Mouse (Mus musculus) neural tube, embryonic 12.5 days (tissue): ENCODE results near the gene Ttyh2. TPM values are rescaled to one million over a fixed set of nuclear protein-coding genes. Genes with fewer than 3 reads are reported as not detected.
"Not testable (repeated sequence)": the region's sequence is repeated elsewhere in the genome, so short reads cannot be mapped to it uniquely, and the experiment has no call there.

Experiments
- ATAC-seq: fragments of 200-750 bp; cut with Nextera tagmentation; 2 replicates; pipeline ENCODE4 v1.8.0; 2017; ENCODE audit warnings: low read depth, mild to moderate bottlenecking, moderate TSS enrichment, moderate library complexity; ENCODE audit not compliant: low FRiP score
- H3K27ac ChIP-seq: fragments of 300-500 bp; sonication (generic); 2 replicates; pipeline ENCODE4 v1.5.1; 2016
- H3K27me3 ChIP-seq: fragments of 300-500 bp; sonication (generic); replicated peaks from 2 replicates; pipeline ENCODE4 v1.6.1; 2016; ENCODE audit warnings: mild to moderate bottlenecking
- H3K36me3 ChIP-seq: fragments of 300-500 bp; sonication (generic); 2 replicates; pipeline ENCODE4 v1.6.1; 2016; ENCODE audit warnings: mild to moderate bottlenecking
- H3K4me1 ChIP-seq: fragments of 300-500 bp; sonication (generic); 2 replicates; pipeline ENCODE4 v1.6.1; 2016
- H3K4me2 ChIP-seq: fragments of 300-500 bp; sonication (generic); replicated peaks from 2 replicates; pipeline ENCODE4 v1.6.1; 2016; ENCODE audit warnings: mild to moderate bottlenecking
- H3K4me3 ChIP-seq: fragments of 300-500 bp; sonication (generic); 2 replicates; pipeline ENCODE4 v1.5.1; 2016
- H3K9ac ChIP-seq: fragments of 300-500 bp; sonication (generic); 2 replicates; pipeline ENCODE4 v1.6.1; 2016; ENCODE audit warnings: mild to moderate bottlenecking
- H3K9me3 ChIP-seq: fragments of 300-500 bp; sonication (generic); 2 replicates; pipeline ENCODE4 v1.6.1; 2016; ENCODE audit warnings: mild to moderate bottlenecking
- WGBS: fragments of 180-500 bp; shearing (Covaris S2); methylation state at CpG from one replicate; pipeline ENCODE4 v1.1.7; 2016; 5-methylcytosine and 5-hydroxymethylcytosine counted together
- polyA plus RNA-seq: library from polyadenylated mRNA; unstranded; fragments of >200 nt; fragmentation: Nextera tagmentation; extraction: Ambion mirVana; gene quantifications from 2 replicates; pipeline ENCODE4 v1.2.1, GENCODE M21; 2016

The Ttyh2 gene
- polyA plus RNA-seq, 1 experiment from 2014 or later = 21.6 TPM

DNA sequence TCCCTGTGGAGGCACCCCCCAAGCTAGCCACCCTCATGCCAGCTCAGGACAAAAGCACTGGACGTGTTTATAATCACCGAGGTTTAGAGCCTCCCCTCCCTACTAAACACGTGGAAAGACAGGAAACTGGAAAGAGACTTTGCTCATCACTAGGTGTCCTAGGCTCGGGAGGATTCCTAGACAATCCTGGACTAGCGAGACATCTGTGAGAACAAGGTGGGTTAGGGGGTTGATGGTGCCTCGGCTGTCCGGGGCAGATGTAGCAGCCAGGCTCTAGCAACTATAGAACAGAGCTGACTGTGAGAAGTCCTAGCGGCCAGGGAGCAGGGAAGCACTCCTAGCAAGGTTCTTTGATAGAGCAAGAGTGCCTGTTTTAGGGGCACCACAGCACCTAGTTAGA is 1.1 kb upstream of the Ttyh2 start:
- Histone ChIP-seq H3K9me3 (no peaks in the 10 kb centered on the region), H3K36me3 (peaks cover 39% of the 10 kb centered on the region), H3K27me3 (peaks cover 6% of the 10 kb centered on the region; the same call in 1 of the 2 replicates), H3K27ac (no peak overlapping the region), H3K4me1 (peaks cover 44% of the 10 kb centered on the region), H3K4me3 (no peak overlapping the region), H3K4me2 (no peak overlapping the region), H3K9ac (no peak overlapping the region)
- no peak for ATAC-seq
- WGBS = 46% methylated on average over 8 of the region's 8 CpGs

DNA sequence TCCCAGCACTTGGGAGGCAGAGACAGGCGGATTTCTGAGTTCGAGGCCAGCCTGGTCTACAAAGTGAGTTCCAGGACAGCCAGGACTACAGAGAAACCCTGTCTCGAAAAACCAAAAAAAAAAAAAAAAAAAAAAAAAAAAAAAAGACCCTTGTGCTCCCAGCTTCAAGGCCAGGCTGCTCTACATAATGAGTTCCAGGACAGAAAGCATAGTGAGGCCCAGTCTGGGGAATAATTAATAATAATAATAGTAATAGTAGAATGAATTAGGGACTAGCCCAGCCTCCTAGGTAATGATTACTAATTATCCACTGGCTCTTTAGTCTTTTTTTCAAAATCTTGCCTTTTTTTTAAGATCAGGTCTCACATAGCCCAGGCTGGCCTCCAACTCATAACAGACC is 435 bp upstream of the Ttyh2 start:
- H3K4me1 ChIP-seq = peaks cover 42% of the 10 kb centered on the region
- H3K9ac ChIP-seq = 0 out of 2 replicates have a peak overlapping the region, but pooled peaks have one; percentile 71
- H3K4me2 ChIP-seq = peak overlapping the region; percentile 91
- H3K4me3 ChIP-seq = peak overlapping the region; percentile 53; the same call in 1 of the 2 replicates
- 92% methylated on average over 2 of the region's 3 CpGs for WGBS
- peaks cover 39% of the 10 kb centered on the region for H3K36me3 ChIP-seq
- H3K27ac ChIP-seq, H3K27me3 ChIP-seq, H3K9me3 ChIP-seq, ATAC-seq: not testable (repeated sequence)

DNA sequence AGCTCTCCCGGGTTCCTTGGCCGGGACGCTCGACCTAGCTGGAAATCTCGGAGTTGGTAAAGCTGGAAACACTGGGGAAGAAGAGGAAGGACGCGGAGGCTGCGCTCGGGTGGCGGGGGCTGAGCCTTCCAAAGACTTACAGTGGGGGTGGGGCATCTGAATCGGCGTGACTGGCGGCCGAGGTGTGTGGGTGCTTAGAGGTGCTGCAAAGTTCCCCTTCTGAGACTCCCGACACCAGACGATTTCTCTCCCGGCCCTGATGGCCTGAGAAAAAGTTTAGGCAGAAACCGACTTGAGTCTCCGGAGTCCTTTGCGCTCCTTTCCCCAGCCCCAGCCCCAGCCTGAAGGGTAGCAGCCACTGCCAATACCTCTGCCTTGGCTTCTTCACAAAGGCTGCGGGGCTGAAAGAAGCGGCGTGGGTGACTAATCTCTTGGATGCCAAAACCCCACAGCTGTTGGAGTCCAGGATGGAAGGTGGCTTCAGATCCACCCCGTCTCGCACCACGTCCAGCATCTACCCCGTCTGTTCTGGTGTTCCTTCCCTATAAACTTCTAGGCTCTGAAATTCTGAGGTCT is 683 bp downstream of the Ttyh2 start:
- Histone ChIP-seq H3K36me3 (peaks cover 30% of the 10 kb centered on the region), H3K9ac (peak overlapping the region; percentile 71), H3K4me3 (peak overlapping the region; percentile 53), H3K27ac (no peak overlapping the region), H3K9me3 (no peaks in the 10 kb centered on the region), H3K27me3 (peaks cover 6% of the 10 kb centered on the region; the same call in 1 of the 2 replicates), H3K4me1 (peaks cover 38% of the 10 kb centered on the region), H3K4me2 (peak overlapping the region; percentile 91)
- peak; percentile 13; the same call in 1 of the 2 replicates for ATAC-seq
- WGBS = 3% methylated on average over 27 of the region's 27 CpGs

DNA sequence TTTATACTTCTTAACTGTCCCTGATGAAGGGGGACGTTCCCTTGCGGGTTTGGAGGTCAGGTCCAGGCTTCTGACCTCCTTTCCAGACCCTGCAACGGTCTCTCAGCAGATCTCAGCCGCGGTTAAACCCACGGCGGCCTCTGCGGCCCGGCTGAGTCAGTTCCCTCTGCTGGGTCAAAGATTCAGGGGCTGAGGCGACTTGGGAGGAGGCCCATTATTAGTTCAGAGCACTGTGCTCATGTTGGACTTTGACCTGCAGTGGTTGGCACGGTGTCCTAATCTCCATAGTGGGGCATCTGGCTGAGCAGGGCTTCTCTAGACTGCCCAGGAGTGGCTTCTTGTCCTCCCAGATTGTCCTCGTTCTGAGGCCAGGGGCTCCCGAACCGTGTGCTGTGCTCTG is 1.2 kb downstream of the Ttyh2 start:
- peaks cover 6% of the 10 kb centered on the region; the same call in 1 of the 2 replicates for H3K27me3 ChIP-seq
- H3K9me3 ChIP-seq = no peaks in the 10 kb centered on the region
- 12% methylated on average over 14 of the region's 14 CpGs for WGBS
- peak overlapping the region; percentile 91 for H3K4me2 ChIP-seq
- peaks cover 25% of the 10 kb centered on the region for H3K36me3 ChIP-seq
- peaks cover 38% of the 10 kb centered on the region for H3K4me1 ChIP-seq
- H3K9ac ChIP-seq = peak overlapping the region; percentile 71
- H3K4me3 ChIP-seq = peak overlapping the region; percentile 53
- no peak overlapping the region for H3K27ac ChIP-seq
- ATAC-seq = no peak

DNA sequence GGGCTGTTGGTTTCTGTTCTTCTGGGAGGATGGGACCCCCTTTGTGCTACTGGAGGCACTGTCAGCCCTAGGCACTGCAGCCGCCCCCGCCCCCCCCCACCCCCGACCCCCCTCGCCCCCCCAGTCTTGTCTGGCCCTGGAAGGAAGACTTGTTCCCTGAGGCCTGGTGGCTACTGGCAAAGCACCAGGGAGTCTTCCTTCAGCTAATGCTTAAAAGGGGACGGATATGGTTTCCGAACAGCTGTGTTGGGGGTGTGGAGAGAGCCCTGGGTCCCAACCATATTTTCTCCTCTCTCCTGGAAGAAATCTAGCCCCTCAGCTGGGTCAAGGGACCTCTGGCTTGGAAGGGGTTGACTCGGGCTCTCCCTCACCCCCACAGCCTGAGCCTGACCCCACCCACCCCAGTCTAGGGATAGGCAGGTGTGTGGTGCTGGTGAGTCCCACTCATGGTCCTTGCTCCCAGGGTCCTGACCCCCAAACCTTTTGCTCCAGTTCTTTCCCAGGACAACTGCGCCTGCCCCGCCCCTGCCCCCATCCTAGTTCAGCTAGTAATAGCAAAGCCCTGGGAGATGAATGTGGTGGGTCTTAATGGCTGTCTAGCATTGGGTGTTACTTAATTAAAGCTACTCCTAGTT is 1.8 kb downstream of the Ttyh2 start:
- Histone ChIP-seq H3K27ac (no peak overlapping the region), H3K9ac (peak overlapping the region; percentile 71), H3K4me1 (peaks cover 38% of the 10 kb centered on the region), H3K4me2 (peak overlapping the region; percentile 91), H3K27me3 (peaks cover 6% of the 10 kb centered on the region; the same call in 1 of the 2 replicates), H3K4me3 (peak overlapping the region; percentile 53), H3K9me3 (no peaks in the 10 kb centered on the region), H3K36me3 (peaks cover 19% of the 10 kb centered on the region)
- ATAC-seq = no peak
- 53% methylated on average over 7 of the region's 9 CpGs for WGBS

DNA sequence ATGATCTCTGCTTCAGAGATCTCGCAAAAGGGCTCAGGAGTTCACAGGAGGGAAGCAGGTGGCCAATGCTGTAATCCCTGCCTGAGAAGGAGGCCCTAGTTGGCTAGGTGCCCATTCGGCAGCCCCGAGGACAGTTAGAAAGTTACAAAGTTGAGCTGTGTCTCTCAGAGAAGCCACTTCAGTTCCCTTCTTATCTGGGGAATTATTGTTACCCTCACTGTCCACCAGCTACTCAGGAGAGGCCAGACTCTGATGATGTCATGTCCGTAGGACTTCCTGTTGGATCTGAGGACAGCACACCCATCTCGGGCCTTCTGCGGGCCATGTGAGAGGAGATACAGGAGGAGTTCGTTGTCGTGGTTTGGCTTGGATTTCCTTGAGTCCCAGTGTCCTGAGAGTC is 4.4 kb downstream of the Ttyh2 start:
- H3K9me3 ChIP-seq = no peaks in the 10 kb centered on the region
- ATAC-seq = no peak
- no peak overlapping the region for H3K27ac ChIP-seq
- WGBS = 78% methylated on average over 8 of the region's 8 CpGs
- H3K9ac ChIP-seq = no peak overlapping the region
- no peaks in the 10 kb centered on the region for H3K36me3 ChIP-seq
- no peak overlapping the region for H3K4me2 ChIP-seq
- peaks cover 47% of the 10 kb centered on the region for H3K4me1 ChIP-seq
- peaks cover 6% of the 10 kb centered on the region; the same call in 1 of the 2 replicates for H3K27me3 ChIP-seq
- H3K4me3 ChIP-seq = no peak overlapping the region

DNA sequence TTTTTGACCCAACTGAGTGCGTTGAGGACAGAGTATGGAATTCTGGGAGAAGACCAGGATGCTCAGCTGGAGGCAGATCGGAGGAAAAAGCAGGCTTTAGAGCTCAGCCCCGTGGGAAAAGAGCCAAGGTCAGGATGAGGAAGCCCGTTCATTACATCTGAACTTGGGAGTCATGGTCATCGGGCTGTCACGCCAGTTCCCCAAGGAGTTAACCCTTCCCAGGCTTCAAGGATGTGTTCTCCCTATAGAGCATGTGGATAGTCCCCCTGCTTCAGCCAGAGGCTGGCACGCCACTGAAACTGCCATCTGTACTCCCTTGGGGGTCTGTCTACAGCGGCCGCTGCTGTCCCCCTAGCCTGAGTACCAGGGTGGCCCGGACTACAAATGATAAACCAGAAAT is 5.1 kb downstream of the Ttyh2 start:
- no peaks in the 10 kb centered on the region for H3K9me3 ChIP-seq
- peaks cover 6% of the 10 kb centered on the region; the same call in 1 of the 2 replicates for H3K27me3 ChIP-seq
- H3K4me2 ChIP-seq = no peak overlapping the region
- H3K36me3 ChIP-seq = no peaks in the 10 kb centered on the region
- H3K27ac ChIP-seq = no peak overlapping the region
- no peak overlapping the region for H3K9ac ChIP-seq
- no peak overlapping the region for H3K4me3 ChIP-seq
- 60% methylated on average over 10 of the region's 10 CpGs for WGBS
- ATAC-seq = no peak
- H3K4me1 ChIP-seq = peaks cover 51% of the 10 kb centered on the region

DNA sequence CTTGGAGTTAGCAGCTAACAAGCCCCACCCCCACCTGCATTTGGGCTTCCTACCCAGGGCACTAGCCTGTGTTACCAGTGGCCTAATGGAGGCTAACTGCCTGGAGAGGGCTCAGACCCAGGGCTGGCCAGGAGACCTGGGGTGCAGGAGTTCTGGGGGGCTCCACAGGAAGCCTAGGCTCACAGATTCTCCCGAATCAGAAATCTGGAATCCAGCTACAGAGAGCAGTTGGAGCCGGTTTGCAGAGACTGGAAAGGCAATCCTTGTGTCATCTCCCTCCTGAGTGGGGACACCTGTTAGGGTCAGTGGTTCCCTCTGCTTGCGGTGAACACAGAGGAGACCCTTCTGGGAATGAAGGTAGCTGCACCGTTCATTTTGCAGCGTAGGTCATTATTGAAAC is 5.8 kb downstream of the Ttyh2 start:
- Histone ChIP-seq H3K36me3 (no peaks in the 10 kb centered on the region), H3K9me3 (no peaks in the 10 kb centered on the region), H3K4me2 (no peak overlapping the region), H3K9ac (no peak overlapping the region), H3K4me1 (peaks cover 43% of the 10 kb centered on the region), H3K4me3 (no peak overlapping the region), H3K27ac (no peak overlapping the region), H3K27me3 (peaks cover 6% of the 10 kb centered on the region; the same call in 1 of the 2 replicates)
- no peak for ATAC-seq
- WGBS = 64% methylated on average over 5 of the region's 5 CpGs

DNA sequence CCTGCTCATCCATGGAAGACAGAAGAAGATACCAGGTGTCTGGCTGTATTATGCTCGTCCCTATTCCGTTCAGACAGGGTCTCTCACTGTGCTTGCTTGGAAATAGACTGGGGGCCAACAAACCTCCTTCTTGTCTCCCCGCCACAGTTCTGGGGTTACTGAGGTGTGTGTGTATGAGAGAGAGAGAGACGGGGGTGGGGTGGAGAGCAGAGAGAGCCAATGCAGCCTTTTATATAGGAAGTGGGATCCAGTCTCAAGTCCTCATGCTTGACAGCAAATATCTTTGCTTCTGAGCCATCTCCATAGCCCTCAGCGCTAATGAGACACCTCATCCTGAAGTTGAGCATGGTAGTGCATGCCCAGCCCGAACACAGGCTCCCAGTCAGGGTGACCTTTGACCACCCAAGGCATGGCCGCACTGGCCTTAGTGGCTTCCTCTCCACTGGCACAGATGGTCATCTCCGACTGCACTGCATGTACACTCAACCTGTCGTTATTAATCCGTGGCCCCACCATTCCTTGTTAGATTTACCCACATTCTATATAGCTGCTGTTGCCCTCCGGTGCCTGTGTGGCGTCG is 7.2 kb downstream of the Ttyh2 start:
- Histone ChIP-seq H3K27me3 (no peaks in the 10 kb centered on the region), H3K4me2 (no peak overlapping the region), H3K36me3 (no peaks in the 10 kb centered on the region), H3K4me1 (peaks cover 29% of the 10 kb centered on the region), H3K27ac (no peak overlapping the region), H3K9me3 (no peaks in the 10 kb centered on the region), H3K9ac (no peak overlapping the region), H3K4me3 (no peak overlapping the region)
- no peak for ATAC-seq
- 93% methylated on average over 13 of the region's 13 CpGs for WGBS

DNA sequence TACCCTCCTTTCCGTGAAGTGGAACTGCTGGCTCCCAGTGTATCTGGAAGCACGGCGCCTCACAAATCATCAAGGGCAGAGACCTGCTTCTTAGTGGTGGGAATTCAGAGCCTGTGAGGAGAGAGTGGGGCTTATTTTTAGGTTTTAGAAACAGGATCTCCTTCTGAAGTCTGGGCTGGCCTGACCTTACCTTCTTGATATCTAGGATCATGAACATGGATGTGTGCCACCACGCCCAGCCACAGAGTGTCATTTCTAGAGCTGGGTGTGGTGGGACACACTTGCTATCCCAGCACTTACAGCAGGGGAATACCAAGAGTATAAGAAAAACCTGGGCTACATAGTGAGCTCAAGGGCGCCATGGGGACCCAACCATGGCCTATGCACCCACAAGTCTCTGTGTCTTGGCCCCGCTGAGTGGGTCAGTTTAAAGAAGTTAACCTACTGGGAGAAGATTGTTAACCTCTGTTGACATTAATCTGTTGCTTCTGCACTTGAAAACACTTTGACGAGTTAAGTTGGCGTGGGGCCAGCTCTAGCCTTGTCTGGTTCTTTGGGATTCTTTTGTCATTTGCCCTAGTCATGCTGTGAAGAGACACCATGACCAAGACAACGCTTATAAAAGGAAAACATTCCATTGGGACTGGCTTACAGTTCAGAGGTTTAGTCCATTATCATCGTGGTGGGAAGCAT is 7.9 kb downstream of the Ttyh2 start:
- no peaks in the 10 kb centered on the region for H3K36me3 ChIP-seq
- no peak overlapping the region for H3K9ac ChIP-seq
- no peak for ATAC-seq
- H3K27me3 ChIP-seq = no peaks in the 10 kb centered on the region
- WGBS = 85% methylated on average over 10 of the region's 10 CpGs
- H3K4me3 ChIP-seq = no peak overlapping the region
- no peaks in the 10 kb centered on the region for H3K9me3 ChIP-seq
- H3K4me2 ChIP-seq = no peak overlapping the region
- H3K4me1 ChIP-seq = peaks cover 33% of the 10 kb centered on the region
- H3K27ac ChIP-seq = no peak overlapping the region

DNA sequence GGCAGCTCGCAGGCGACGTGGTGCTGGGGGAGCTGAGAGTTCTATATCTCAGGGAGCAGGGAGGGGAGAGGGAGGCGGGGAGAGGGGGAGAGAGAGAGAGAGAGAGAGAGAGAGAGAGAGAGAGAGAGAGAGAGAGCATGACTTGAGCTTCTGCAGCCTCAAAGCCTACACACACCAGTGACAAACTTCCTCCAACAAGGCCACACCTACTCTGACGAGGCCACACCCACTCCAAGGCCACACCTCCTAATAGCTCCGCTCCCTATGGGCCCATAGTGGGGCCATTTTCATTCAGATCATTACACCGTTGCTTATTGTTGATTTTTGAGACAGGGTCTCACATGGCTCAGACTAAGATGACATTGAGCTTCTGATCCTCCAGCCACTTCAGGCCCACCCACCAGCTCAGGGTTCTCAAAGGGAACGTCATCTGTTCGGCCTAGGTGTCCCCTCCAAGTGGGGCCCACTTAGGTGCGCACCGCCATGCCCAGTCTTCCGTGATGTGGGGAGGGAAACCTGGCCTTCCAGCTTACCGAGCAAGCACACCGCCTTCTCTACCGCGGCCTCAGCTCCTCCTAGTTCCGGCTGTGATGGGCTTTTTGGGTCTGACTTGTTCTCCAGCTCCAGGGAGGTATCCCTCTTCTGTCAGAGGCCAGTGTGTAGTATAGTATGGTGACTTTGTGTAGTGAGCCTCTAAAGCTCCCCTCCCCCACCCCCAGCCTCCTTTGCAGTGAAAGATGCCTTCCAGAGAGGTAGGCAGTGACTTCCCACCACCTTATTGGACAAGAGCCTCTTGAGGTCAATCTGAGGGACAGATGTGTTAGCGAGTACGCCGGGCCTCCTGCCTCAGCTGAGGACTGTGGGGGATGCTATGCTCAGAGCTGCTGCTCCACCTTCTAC is 8.7 kb downstream of the Ttyh2 start:
- Histone ChIP-seq H3K27ac (no peak overlapping the region), H3K4me1 (peaks cover 33% of the 10 kb centered on the region), H3K4me2 (no peak overlapping the region), H3K9me3 (no peaks in the 10 kb centered on the region), H3K4me3 (no peak overlapping the region), H3K36me3 (no peaks in the 10 kb centered on the region), H3K9ac (no peak overlapping the region), H3K27me3 (no peaks in the 10 kb centered on the region)
- ATAC-seq = no peak
- WGBS = 72% methylated on average over 20 of the region's 20 CpGs
